In genomic region chr19:3422488-3422887, GRCm38 (mm10) we compare ENCODE assay signal across 15 mouse cellular contexts. TPM values are rescaled to one million over a fixed set of nuclear protein-coding genes. Genes with fewer than 3 reads are reported as not detected.
A peak's percentile ranks its signal among the peaks of the same experiment; 100 is the strongest.
DNase-seq lines count a peak whose midpoint lies in the region; TF ChIP-seq lines count a peak whose summit lies in the region.
"Had no signal": no experiment of that assay in that cellular context is flagged by ENCODE, and none has a peak within 500 bp of the region (broad histone marks: within the 10 kb centered on the region; RNA-seq: fewer than 3 reads in every experiment).

No protein-coding gene starts in this region.

- no peaks in the 10 kb centered on the region for H3K27me3 ChIP-seq in heart, embryonic 10.5 days (ENCODE audit: insufficient read depth, poor library complexity, severe bottlenecking)
- H3K27me3 ChIP-seq: embryonic facial prominence, embryonic 12.5 days; limb, embryonic 15.5 days had no signal

- DNase-seq in heart, postnatal 10 days, result peak; percentile 10 to 13
- DNase-seq in heart, embryonic 10.5 days (ENCODE audit: low spot score), result no peak
- DNase-seq in lung, postnatal 10 days, result peak; percentile 50
- DNase-seq in lung, postnatal 14 days, result no peak
- DNase-seq in mesoderm, embryonic 11.5 days (ENCODE audit: low read depth, low spot score), result peak; percentile 51
- no peak for DNase-seq in adrenal gland, adult 2 months
- no peak for DNase-seq in layer of hippocampus, adult 11-12 months (ENCODE audit: low spot score)
- DNase-seq: adrenal gland, postnatal 36 days; cerebellum, postnatal 25 days; thymus, postnatal 36 days had no signal

- no peak for TF ChIP-seq CTCF in bone marrow, adult 2 months (IDR thresholded peaks at IDR 0.05; ENCODE audit: control insufficient read depth, insufficient read depth, low read length)

- no peaks in the 10 kb centered on the region for H3K4me1 ChIP-seq in heart, embryonic 10.5 days
- peaks cover 4% of the 10 kb centered on the region; the same call in 1 of the 2 replicates for H3K4me1 ChIP-seq in bone marrow, adult 2 months (ENCODE audit: control insufficient read depth, insufficient read depth, low read length)
- H3K4me1 ChIP-seq: embryonic facial prominence, embryonic 12.5 days; forebrain, embryonic 10.5 days; limb, embryonic 15.5 days had no signal

- H3K9me3 ChIP-seq in heart, embryonic 10.5 days, result no peaks in the 10 kb centered on the region
- H3K9me3 ChIP-seq: embryonic facial prominence, embryonic 12.5 days; limb, embryonic 15.5 days had no signal

- intact Hi-C loops in heart, postnatal 10 days (cut with DNase I), result no loop called here

- TF ChIP-seq POLR2A in bone marrow, adult 2 months (IDR thresholded peaks at IDR 0.05; ENCODE audit: borderline replicate concordance, control insufficient read depth, low read depth, low read length), result no peak

- 78% methylated on average over 6 of the region's 6 CpGs for WGBS in heart, embryonic 10.5 days
- WGBS in bone marrow, adult 2 months, result 78% methylated on average over 6 of the region's 6 CpGs

- no peak overlapping the region for H3K27ac ChIP-seq in heart, embryonic 10.5 days
- H3K27ac ChIP-seq in bone marrow, adult 2 months (ENCODE audit: control insufficient read depth, insufficient read depth, low read depth, low read length, poor library complexity), result peak overlapping the region; percentile 87
- H3K27ac ChIP-seq: embryonic facial prominence, embryonic 12.5 days; forebrain, embryonic 10.5 days; limb, embryonic 15.5 days had no signal

- no peak overlapping the region for H3K4me3 ChIP-seq in heart, embryonic 10.5 days
- H3K4me3 ChIP-seq in bone marrow, adult 2 months (replicated peaks; ENCODE audit: control insufficient read depth, low read depth, low read length), result no peak overlapping the region
- H3K4me3 ChIP-seq: embryonic facial prominence, embryonic 12.5 days; forebrain, embryonic 10.5 days; limb, embryonic 15.5 days had no signal

- no peaks in the 10 kb centered on the region for H3K36me3 ChIP-seq in heart, embryonic 10.5 days
- H3K36me3 ChIP-seq: embryonic facial prominence, embryonic 12.5 days; forebrain, embryonic 10.5 days; limb, embryonic 15.5 days had no signal

RNA-seq across cellular contexts. Expression of gene Gal, which starts 8.1 kb away (rescaled TPM):
- total RNA-seq in heart, postnatal 10 days (2021), result not detected
- polyA plus RNA-seq in heart, embryonic 10.5 days (2016; fragmentation: Nextera tagmentation; extraction: Ambion mirVana), result 13.5 and 14.9 TPM in 2 replicates
- not detected in 2 replicates for polyA plus RNA-seq in bone marrow, adult 2 months (2011; ENCODE audit: insufficient read depth, insufficient read length, low replicate concordance, missing spikeins)
- total RNA-seq in adrenal gland, adult 2 months (2021), result 100 to 1,000 TPM in 1 of 2 experiments, 10 to 100 TPM in 1; 62.8 to 123 TPM
- polyA plus RNA-seq in adrenal gland, adult 2 months (2012; rRNA removed), result 70.8 and 161 TPM in 2 replicates
- total RNA-seq: CH12.LX had no signal

RNA-seq across cellular contexts. Expression of gene Tesmin, which starts 33.8 kb away (rescaled TPM):
- total RNA-seq in heart, postnatal 10 days (2021), result 1 to 10 TPM; 3.1 to 4.3 TPM
- polyA plus RNA-seq in heart, embryonic 10.5 days (2016; fragmentation: Nextera tagmentation; extraction: Ambion mirVana), result 0.21 and 1.1 TPM in 2 replicates
- 1.1 TPM in 1 of 2 replicates, not detected in the other for polyA plus RNA-seq in bone marrow, adult 2 months (2011; ENCODE audit: insufficient read depth, insufficient read length, low replicate concordance, missing spikeins)
- total RNA-seq in adrenal gland, adult 2 months (2021), result 1 to 10 TPM in 1 of 2 experiments, under 1 TPM in 1; 0.35 to 1.0 TPM
- polyA plus RNA-seq in adrenal gland, adult 2 months (2012; rRNA removed), result 0.44 and 0.54 TPM in 2 replicates

Comparison
In these comparisons a context has a peak if more than half of its experiments do, and no peak if none do; other contexts are left out.
1. DNase-seq: peak in heart, postnatal 10 days (2 of 2), lung, postnatal 10 days (single experiment) and mesoderm, embryonic 11.5 days (single experiment); none in heart, embryonic 10.5 days (single experiment), lung, postnatal 14 days (single experiment), adrenal gland, adult 2 months (single experiment) and layer of hippocampus, adult 11-12 months (single experiment).
2. RNA of gene Gal, which starts 8.1 kb away (polyA plus RNA-seq): 70.8 to 161 TPM in adrenal gland, adult 2 months and 13.5 to 14.9 TPM in heart, embryonic 10.5 days; not detected in bone marrow, adult 2 months; every median in the first group is over 10 times any median in the second.